Comparison of ENCODE assay signal across 8 mouse cellular contexts in the genomic region with DNA sequence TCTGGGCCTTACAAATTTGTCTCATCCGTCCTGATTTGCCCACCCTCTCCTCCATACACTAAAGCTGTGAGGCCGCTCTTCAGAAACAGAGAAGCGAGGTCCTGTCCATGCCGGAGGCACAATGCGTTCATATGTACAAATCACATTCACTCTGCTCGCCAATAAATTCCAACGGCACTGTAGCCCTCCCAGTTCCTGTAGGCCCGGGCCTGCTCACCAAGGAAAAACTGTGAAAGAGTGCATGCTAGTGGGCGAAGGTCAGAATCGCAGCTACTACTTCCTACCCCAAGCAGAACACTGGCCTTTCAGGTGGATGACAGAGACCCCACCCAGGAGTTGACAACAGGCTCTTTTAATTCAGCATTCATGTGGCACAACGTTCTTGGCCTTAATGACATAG.
DNase-seq lines count a peak whose midpoint lies in the region; ATAC-seq lines count a peak whose summit lies in the region.

No protein-coding gene starts in this region.

- ATAC-seq in kidney, embryonic 15.5 days (replicated peaks; ENCODE audit: low FRiP score) = 0 out of 2 replicates have a peak, but pooled peaks have one; percentile 9
- no peak for ATAC-seq in embryonic facial prominence, embryonic 11.5 days (replicated peaks; ENCODE audit: insufficient number of reproducible peaks, low FRiP score, low TSS enrichment, low read depth)
- ATAC-seq in limb, embryonic 11.5 days (ENCODE audit: insufficient number of reproducible peaks, low FRiP score, low TSS enrichment, low read depth) = peak; percentile 62

- no peak overlapping the region for H3K27ac ChIP-seq in kidney, embryonic 15.5 days
- H3K27ac ChIP-seq in embryonic facial prominence, embryonic 11.5 days (replicated peaks; ENCODE audit: low read depth, low read length) = no peak overlapping the region
- no peak overlapping the region for H3K27ac ChIP-seq in limb, embryonic 11.5 days (replicated peaks; ENCODE audit: low read depth, low read length)

- no peaks in the 10 kb centered on the region for H3K9me3 ChIP-seq in kidney, embryonic 15.5 days (replicated peaks)
- no peaks in the 10 kb centered on the region for H3K9me3 ChIP-seq in embryonic facial prominence, embryonic 11.5 days (replicated peaks; ENCODE audit: control insufficient read depth, low read length)
- no peaks in the 10 kb centered on the region for H3K9me3 ChIP-seq in limb, embryonic 11.5 days (ENCODE audit: control insufficient read depth, low read length)

- peaks cover 6% of the 10 kb centered on the region; the same call in 1 of the 2 replicates for H3K4me1 ChIP-seq in kidney, embryonic 15.5 days
- H3K4me1 ChIP-seq in embryonic facial prominence, embryonic 11.5 days (ENCODE audit: control insufficient read depth, insufficient read depth, low read length) = no peaks in the 10 kb centered on the region
- no peaks in the 10 kb centered on the region for H3K4me1 ChIP-seq in limb, embryonic 11.5 days (ENCODE audit: control insufficient read depth, insufficient read depth, low read length)

- no peak overlapping the region for H3K4me3 ChIP-seq in kidney, embryonic 15.5 days (replicated peaks)
- H3K4me3 ChIP-seq in embryonic facial prominence, embryonic 11.5 days (ENCODE audit: low read depth, low read length) = no peak overlapping the region
- no peak overlapping the region for H3K4me3 ChIP-seq in limb, embryonic 11.5 days (ENCODE audit: low read depth, low read length)

- no peak overlapping the region for H3K4me2 ChIP-seq in kidney, embryonic 15.5 days
- H3K4me2 ChIP-seq in embryonic facial prominence, embryonic 11.5 days (ENCODE audit: low read depth, low read length) = no peak overlapping the region
- no peak overlapping the region for H3K4me2 ChIP-seq in limb, embryonic 11.5 days (ENCODE audit: low read depth, severe bottlenecking)

- no peak overlapping the region for H3K9ac ChIP-seq in kidney, embryonic 15.5 days
- H3K9ac ChIP-seq in embryonic facial prominence, embryonic 11.5 days (replicated peaks; ENCODE audit: low read length) = no peak overlapping the region
- H3K9ac ChIP-seq in limb, embryonic 11.5 days (ENCODE audit: low read length) = no peak overlapping the region

- no peak for DNase-seq in kidney, adult 18-20 months
- DNase-seq in NIH3T3 (ENCODE audit: low read depth) = peak; percentile 75
- DNase-seq in embryonic facial prominence, embryonic 11.5 days (ENCODE audit: low spot score) = peak; percentile 66
- DNase-seq in limb, embryonic 11.5 days (ENCODE audit: low spot score) = peak; percentile 75
- peak; percentile 10 for DNase-seq in skeletal muscle tissue, adult 2 months (ENCODE audit: low read depth, low spot score)
- DNase-seq in left cerebral cortex, postnatal 36 days (ENCODE audit: low spot score in 2 of 2) = no peak
- DNase-seq in spleen, postnatal 4 days (ENCODE audit: low spot score in 2 of 2) = no peak

- intact Hi-C loops in left cerebral cortex, postnatal 36 days (cut with DNase I) = no loop called here

- H3K36me3 ChIP-seq in kidney, embryonic 15.5 days = no peaks in the 10 kb centered on the region
- H3K36me3 ChIP-seq in embryonic facial prominence, embryonic 11.5 days (replicated peaks; ENCODE audit: control insufficient read depth, insufficient read depth, low read depth, low read length) = no peaks in the 10 kb centered on the region
- H3K36me3 ChIP-seq in limb, embryonic 11.5 days (ENCODE audit: control insufficient read depth, insufficient read depth, low read length) = no peaks in the 10 kb centered on the region

- H3K27me3 ChIP-seq in kidney, embryonic 15.5 days = peaks cover 7% of the 10 kb centered on the region; the same call in 1 of the 2 replicates
- H3K27me3 ChIP-seq in embryonic facial prominence, embryonic 11.5 days (ENCODE audit: control insufficient read depth, insufficient read depth, low read length) = peaks cover 4% of the 10 kb centered on the region; the same call in 1 of the 2 replicates
- no peaks in the 10 kb centered on the region for H3K27me3 ChIP-seq in limb, embryonic 11.5 days (ENCODE audit: control insufficient read depth, insufficient read depth, low read length)

- 29% methylated on average over 11 of the region's 11 CpGs for WGBS in kidney, embryonic 15.5 days
- 31% methylated on average over 11 of the region's 11 CpGs for WGBS in embryonic facial prominence, embryonic 11.5 days
- WGBS in limb, embryonic 11.5 days = 25% methylated on average over 11 of the region's 11 CpGs

Comparison
In these comparisons a context has a peak if more than half of its experiments do, and no peak if none do; other contexts are left out.
1. DNase-seq: peak in NIH3T3 (single experiment), embryonic facial prominence, embryonic 11.5 days (single experiment), limb, embryonic 11.5 days (single experiment) and skeletal muscle tissue, adult 2 months (single experiment); none in kidney, adult 18-20 months (single experiment), left cerebral cortex, postnatal 36 days (0 of 2) and spleen, postnatal 4 days (0 of 2).